7 mouse cellular contexts compared by ENCODE assay signal in genomic region chr15:84852457-84853070, GRCm38 (mm10). TPM values are rescaled to one million over a fixed set of nuclear protein-coding genes. Genes with fewer than 3 reads are reported as not detected.
DNase-seq lines count a peak whose midpoint lies in the region; ATAC-seq and TF ChIP-seq lines count a peak whose summit lies in the region.

No protein-coding gene starts in this region.

- peak overlapping the region; percentile 97 for H3K27ac ChIP-seq in forebrain, embryonic 11.5 days (ENCODE audit: low read depth, low read length)
- peak overlapping the region; percentile 96 for H3K27ac ChIP-seq in hindbrain, embryonic 14.5 days
- H3K27ac ChIP-seq in limb, embryonic 12.5 days, result peak overlapping the region; percentile 95
- peak overlapping the region; percentile 80 for H3K27ac ChIP-seq in olfactory bulb, adult 2 months (ENCODE audit: insufficient read depth, low read depth, low read length)

- no peak for TF ChIP-seq POLR2A in olfactory bulb, adult 2 months (IDR thresholded peaks at IDR 0.05; ENCODE audit: insufficient read depth, low read depth, low read length)

- peak overlapping the region; percentile 78 for H3K4me2 ChIP-seq in forebrain, embryonic 11.5 days (ENCODE audit: low read depth, low read length, severe bottlenecking)
- peak overlapping the region; percentile 96 for H3K4me2 ChIP-seq in hindbrain, embryonic 14.5 days (replicated peaks)
- peak overlapping the region; percentile 100 for H3K4me2 ChIP-seq in limb, embryonic 12.5 days

- peaks cover 24% of the 10 kb centered on the region for H3K4me1 ChIP-seq in forebrain, embryonic 11.5 days (replicated peaks; ENCODE audit: control insufficient read depth, insufficient read depth, low read length)
- peaks cover 46% of the 10 kb centered on the region for H3K4me1 ChIP-seq in hindbrain, embryonic 14.5 days (replicated peaks; ENCODE audit: control insufficient read depth, insufficient read depth, low read length)
- H3K4me1 ChIP-seq in limb, embryonic 12.5 days (replicated peaks), result peaks cover 48% of the 10 kb centered on the region
- H3K4me1 ChIP-seq in olfactory bulb, adult 2 months (ENCODE audit: control insufficient read depth, insufficient read depth, low read length), result peaks cover 13% of the 10 kb centered on the region

- no peak for TF ChIP-seq CTCF in olfactory bulb, adult 2 months (IDR thresholded peaks at IDR 0.05; ENCODE audit: insufficient read depth, low read depth, low read length)

- H3K9me3 ChIP-seq in forebrain, embryonic 11.5 days (ENCODE audit: control insufficient read depth, low read length), result no peaks in the 10 kb centered on the region
- no peaks in the 10 kb centered on the region for H3K9me3 ChIP-seq in hindbrain, embryonic 14.5 days (ENCODE audit: control insufficient read depth, low read length)
- H3K9me3 ChIP-seq in limb, embryonic 12.5 days, result no peaks in the 10 kb centered on the region

- no peak for ATAC-seq in forebrain, embryonic 11.5 days (replicated peaks; ENCODE audit: low FRiP score)
- ATAC-seq in hindbrain, embryonic 14.5 days (ENCODE audit: low FRiP score), result no peak
- ATAC-seq in limb, embryonic 12.5 days (ENCODE audit: insufficient number of reproducible peaks, insufficient read depth, low FRiP score, low TSS enrichment, low read depth), result no peak
- ATAC-seq in CD4-positive, CD25-positive, alpha-beta regulatory T cell, adult 4 months, result no peak

- 5% methylated on average over 10 of the region's 10 CpGs for WGBS in forebrain, embryonic 11.5 days
- WGBS in hindbrain, embryonic 14.5 days, result 7% methylated on average over 10 of the region's 10 CpGs
- WGBS in limb, embryonic 12.5 days, result 7% methylated on average over 10 of the region's 10 CpGs
- 6% methylated on average over 10 of the region's 10 CpGs for WGBS in olfactory bulb, adult 2 months

- no peaks in the 10 kb centered on the region for H3K27me3 ChIP-seq in forebrain, embryonic 11.5 days (ENCODE audit: control insufficient read depth, insufficient read depth, low read length)
- no peaks in the 10 kb centered on the region for H3K27me3 ChIP-seq in hindbrain, embryonic 14.5 days (ENCODE audit: control insufficient read depth, insufficient read depth, low read length)
- peaks cover 18% of the 10 kb centered on the region for H3K27me3 ChIP-seq in limb, embryonic 12.5 days

- H3K4me3 ChIP-seq in forebrain, embryonic 11.5 days (ENCODE audit: low read depth, low read length), result peak overlapping the region; percentile 63
- peak overlapping the region; percentile 76 for H3K4me3 ChIP-seq in hindbrain, embryonic 14.5 days (replicated peaks; ENCODE audit: low read length)
- peak overlapping the region; percentile 71 for H3K4me3 ChIP-seq in limb, embryonic 12.5 days (replicated peaks)
- H3K4me3 ChIP-seq in olfactory bulb, adult 2 months (ENCODE audit: insufficient read depth, low read depth, low read length), result peak overlapping the region; percentile 91

- DNase-seq in A20 (ENCODE audit: low read depth, low spot score) (peak; percentile 35), adipocyte (ENCODE audit: low spot score) (peak; percentile 75)
- peak; percentile 66 for DNase-seq in forebrain, embryonic 11.5 days (ENCODE audit: low spot score)
- peak; percentile 34 for DNase-seq in hindbrain, embryonic 14.5 days (ENCODE audit: low spot score)

- no peaks in the 10 kb centered on the region for H3K36me3 ChIP-seq in forebrain, embryonic 11.5 days (ENCODE audit: control insufficient read depth, insufficient read depth, low read length)
- H3K36me3 ChIP-seq in hindbrain, embryonic 14.5 days (replicated peaks; ENCODE audit: control insufficient read depth, insufficient read depth), result no peaks in the 10 kb centered on the region
- no peaks in the 10 kb centered on the region for H3K36me3 ChIP-seq in limb, embryonic 12.5 days

- H3K9ac ChIP-seq in forebrain, embryonic 11.5 days (ENCODE audit: low read length), result peak overlapping the region; percentile 80
- H3K9ac ChIP-seq in hindbrain, embryonic 14.5 days, result peak overlapping the region; percentile 88
- H3K9ac ChIP-seq in limb, embryonic 12.5 days (replicated peaks), result peak overlapping the region; percentile 81

RNA-seq across cellular contexts. Expression of gene Phf21b, which starts 3.3 kb away (rescaled TPM):
- 26.6 and 32.2 TPM in 2 replicates for polyA plus RNA-seq in forebrain, embryonic 11.5 days (2014; fragmentation: Nextera tagmentation; extraction: Ambion mirVana)
- polyA plus RNA-seq in hindbrain, embryonic 14.5 days (2014; fragmentation: Nextera tagmentation; extraction: Ambion mirVana), result 5.8 and 8.8 TPM in 2 replicates
- polyA plus RNA-seq in limb, embryonic 12.5 days (2016; fragmentation: Nextera tagmentation; extraction: Ambion mirVana), result 0.84 and 2.0 TPM in 2 replicates
- polyA plus RNA-seq in olfactory bulb, adult 2 months (2012; ENCODE audit: insufficient read depth, insufficient read length, low replicate concordance, missing spikeins), result not detected in 2 replicates
- polyA plus RNA-seq in CD4-positive, CD25-positive, alpha-beta regulatory T cell, adult 4 months (2017; shearing (Covaris generic)), result 1 to 10 TPM in 1 of 2 experiments, under 1 TPM in 1; 0.96 to 1.9 TPM
